Mouse (Mus musculus): Measurements from ENCODE around the gene Tk1. TPM values are rescaled to one million over a fixed set of nuclear protein-coding genes. Genes with fewer than 3 reads are reported as not detected.

Gene Tk1
- polyA plus RNA-seq, 1 experiment = 9.8 TPM

GRCm38 (mm10) chr11:117769683-117770047 is 56.2 kb downstream of the Tk1 start:
- no peak for DNase-seq (ENCODE audit: low read depth)

GRCm38 (mm10) chr11:117768725-117769682 is 56.9 kb downstream of the Tk1 start:
- DNase-seq (ENCODE audit: low read depth) = no peak

GRCm38 (mm10) chr11:117766275-117766674 is 59.6 kb downstream of the Tk1 start:
- DNase-seq (ENCODE audit: low read depth) = no peak

Other genes starting within 250 kb of the Tk1 start
- 15.0 and 15.8 TPM in 2 replicates for gene Tnrc6c, start 171.8 kb downstream of the Tk1 start, polyA plus RNA-seq (2012; rRNA removed)
- gene Tmc8, start 44.0 kb downstream of the Tk1 start, polyA plus RNA-seq (2012; rRNA removed) = 4.9 and 5.8 TPM in 2 replicates
- 42.5 and 49.8 TPM in 2 replicates for gene Tmc6, start 43.9 kb downstream of the Tk1 start, polyA plus RNA-seq (2012; rRNA removed)
- gene 6030468B19Rik, start 28.4 kb downstream of the Tk1 start, polyA plus RNA-seq (2012; rRNA removed) = not detected in 2 replicates
- gene Gm20708, start 16.4 kb downstream of the Tk1 start, polyA plus RNA-seq (2012; rRNA removed) = 0.15 TPM in 1 of 2 replicates, not detected in the other
- gene Syngr2, start 16.4 kb downstream of the Tk1 start, polyA plus RNA-seq (2012; rRNA removed) = 107 and 133 TPM in 2 replicates
- gene Afmid, start 168 bp downstream of the Tk1 start, polyA plus RNA-seq (2012; rRNA removed) = 5.7 and 8.7 TPM in 2 replicates
- gene Birc5, start 23.2 kb upstream of the Tk1 start, polyA plus RNA-seq (2012; rRNA removed) = 1.6 and 2.3 TPM in 2 replicates
- not detected in 2 replicates for gene Tmem235, start 34.7 kb upstream of the Tk1 start, polyA plus RNA-seq (2012; rRNA removed)
- gene Tha1, start 47.4 kb upstream of the Tk1 start, polyA plus RNA-seq (2012; rRNA removed) = 10.7 and 12.5 TPM in 2 replicates
- 4.5 and 5.4 TPM in 2 replicates for gene Socs3, start 144.0 kb upstream of the Tk1 start, polyA plus RNA-seq (2012; rRNA removed)
- gene Pgs1, start 160.2 kb upstream of the Tk1 start, polyA plus RNA-seq (2012; rRNA removed) = 32.4 and 44.8 TPM in 2 replicates

Measured in gonadal fat pad, adult 2 months (tissue).